Mouse (Mus musculus) kidney, embryonic 16.5 days (tissue): ENCODE measurements at regions not wholly inside any gene's neighbourhood (a gene's known extent, or its start where the extent isn't known, plus 50 kb on each side); places are given as distances from the start of the nearest gene placed in this dataset.

ENCODE experiments used
- ATAC-seq: fragments of 200-750 bp; cut with Nextera tagmentation; 2 replicates; pipeline ENCODE4 v1.8.0; 2017; ENCODE audit warnings: moderate TSS enrichment; ENCODE audit not compliant: low FRiP score, low TSS enrichment
- H3K27ac ChIP-seq: fragments of 300-500 bp; sonication (generic); 2 replicates; pipeline ENCODE4 v1.5.1; 2014; ENCODE audit warnings: low read length
- H3K27me3 ChIP-seq: fragments of 300-500 bp; sonication (generic); 2 replicates; pipeline ENCODE4 v1.6.1; 2014; ENCODE audit warnings: low read length, control low read depth, mixed read lengths; ENCODE audit not compliant: insufficient read depth
- H3K36me3 ChIP-seq: fragments of 300-500 bp; sonication (generic); 2 replicates; pipeline ENCODE4 v1.6.1; 2014; ENCODE audit warnings: low read length, control low read depth, mixed read lengths; ENCODE audit not compliant: insufficient read depth
- H3K4me1 ChIP-seq: fragments of 300-500 bp; sonication (generic); 2 replicates; pipeline ENCODE4 v1.6.1; 2014; ENCODE audit warnings: low read length, control low read depth, mixed read lengths; ENCODE audit not compliant: insufficient read depth
- H3K4me2 ChIP-seq: fragments of 300-500 bp; sonication (generic); replicated peaks from 2 replicates; pipeline ENCODE4 v1.6.1; 2014; ENCODE audit warnings: low read depth, low read length
- H3K4me3 ChIP-seq: fragments of 300-500 bp; sonication (generic); 2 replicates; pipeline ENCODE4 v1.5.1; 2014; ENCODE audit warnings: mild to moderate bottlenecking, low read length
- H3K9ac ChIP-seq: fragments of 300-500 bp; sonication (generic); replicated peaks from 2 replicates; pipeline ENCODE4 v1.6.1; 2014; ENCODE audit warnings: low read length
- H3K9me3 ChIP-seq: fragments of 300-500 bp; sonication (generic); 2 replicates; pipeline ENCODE4 v1.6.1; 2016; ENCODE audit warnings: low read length, control low read depth
- WGBS: fragments of 180-500 bp; shearing (Covaris S2); extraction: QIAGEN DNeasy Blood & Tissue Kit; methylation state at CpG from one replicate; pipeline ENCODE4 v1.1.7; 2014; 5-methylcytosine and 5-hydroxymethylcytosine counted together

- ATAC-seq: no peak
- Histone ChIP-seq H3K27ac (no peak overlapping the region), H3K4me2 (no peak overlapping the region), H3K4me1 (no peaks in the 10 kb centered on the region), H3K4me3 (no peak overlapping the region), H3K27me3 (no peaks in the 10 kb centered on the region), H3K36me3 (no peaks in the 10 kb centered on the region), H3K9me3 (peaks cover 10% of the 10 kb centered on the region; the same call in 1 of the 2 replicates), H3K9ac (no peak overlapping the region)
- WGBS: 84% methylated on average over 2 of the region's 2 CpGs
Observed at GRCm38 (mm10) chr10:66371756-66372155, 724.2 kb upstream of the Jmjd1c start.
